Mouse (Mus musculus): Measurements from ENCODE around the gene Rnf32.

Gene Rnf32

GRCm38 (mm10) chr5:29274746-29275145, 79.0 kb downstream of the Rnf32 start:
- peak; percentile 16 for DNase-seq

All from lung, postnatal 10 days (tissue).